Mouse (Mus musculus) gastrocnemius, adult 8-10 months (tissue): Measurements from ENCODE around the gene Hs6st3. TPM values are rescaled to one million over a fixed set of nuclear protein-coding genes. Genes with fewer than 3 reads are reported as not detected.

Experiments used
- DNase-seq, 2 experiments: peaks; one replicate each; pipeline ENCODE4 v3.0.0; 2022; ENCODE audit warnings: low spot score in 2 of 2
- total RNA-seq, 4 experiments: library from RNA; stranded (reverse); gene quantifications; 2 replicates each; pipeline ENCODE4 v1.2.4; 2022

Gene Hs6st3
- total RNA-seq = under 1 TPM in 1 of 4 experiments, not detected in 3; 0.27 TPM

DNA sequence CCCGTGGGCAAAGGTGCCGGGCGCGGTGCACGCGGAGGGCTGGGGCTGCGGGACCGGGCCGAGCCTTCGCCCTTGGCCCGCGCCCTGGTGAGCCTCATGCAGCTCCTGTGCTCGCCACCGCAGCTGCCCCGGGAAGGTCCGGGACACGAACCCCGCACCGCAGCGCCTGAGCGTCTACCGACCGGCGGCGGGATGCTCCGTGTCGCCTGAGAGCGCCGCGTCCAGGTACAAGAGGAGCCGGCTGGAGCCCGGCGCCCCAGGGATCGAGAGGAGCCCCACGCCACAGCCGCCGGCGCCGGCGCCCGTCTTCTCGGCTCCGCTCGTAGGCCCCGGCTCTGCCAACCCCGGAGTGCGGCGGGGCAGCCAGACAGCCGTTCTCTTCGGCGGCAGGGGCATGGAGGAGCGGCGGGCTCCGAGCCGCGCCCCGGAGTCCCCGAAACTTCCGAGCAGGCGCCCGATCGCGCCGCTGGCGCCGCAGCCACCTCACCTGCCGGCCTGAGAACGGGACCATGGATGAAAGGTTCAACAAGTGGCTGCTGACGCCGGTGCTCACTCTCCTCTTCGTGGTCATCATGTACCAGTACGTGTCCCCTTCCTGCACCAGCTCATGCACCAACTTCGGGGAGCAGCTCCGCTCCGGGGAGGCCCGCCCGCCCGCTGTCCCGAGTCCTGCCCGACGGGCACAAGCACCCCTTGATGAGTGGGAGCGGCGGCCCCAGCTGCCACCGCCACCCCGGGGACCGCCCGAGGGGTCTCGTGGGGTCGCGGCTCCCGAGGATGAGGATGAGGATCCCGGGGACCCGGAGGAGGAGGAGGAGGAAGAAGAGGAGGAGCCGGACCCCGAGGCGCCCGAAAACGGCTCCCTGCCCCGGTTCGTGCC, at the start of gene Hs6st3:
Gene Hs6st3 (plus strand): TSS at position 436 of the 880 bp plus-strand sequence.
- DNase-seq = no peak

- peak; percentile 61 to 65 for DNase-seq
Measured at GRCm38 (mm10) chr14:119098851-119099569, 39.1 kb upstream of the Hs6st3 start, which contains the start of gene Uggt2. Gene Uggt2 (minus strand): TSS chr14:119099430.

DNA sequence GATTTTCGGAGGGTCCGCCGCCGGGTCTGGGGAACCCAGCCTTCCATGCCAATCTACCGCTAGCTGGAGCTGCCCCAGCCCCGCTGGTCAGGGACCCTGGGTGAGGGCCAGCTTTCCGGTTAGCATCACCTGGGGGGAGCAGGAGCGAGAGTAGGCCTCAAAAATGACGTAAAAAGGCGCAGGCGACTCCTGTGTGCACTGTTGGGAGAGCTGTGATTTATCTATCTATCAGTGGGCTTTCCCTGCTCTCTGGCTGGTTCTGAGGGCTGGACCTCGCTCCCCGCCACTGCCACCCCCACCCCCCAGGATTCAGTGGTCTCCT, 38.6 kb upstream of the Hs6st3 start:
- DNase-seq = no peak

DNA sequence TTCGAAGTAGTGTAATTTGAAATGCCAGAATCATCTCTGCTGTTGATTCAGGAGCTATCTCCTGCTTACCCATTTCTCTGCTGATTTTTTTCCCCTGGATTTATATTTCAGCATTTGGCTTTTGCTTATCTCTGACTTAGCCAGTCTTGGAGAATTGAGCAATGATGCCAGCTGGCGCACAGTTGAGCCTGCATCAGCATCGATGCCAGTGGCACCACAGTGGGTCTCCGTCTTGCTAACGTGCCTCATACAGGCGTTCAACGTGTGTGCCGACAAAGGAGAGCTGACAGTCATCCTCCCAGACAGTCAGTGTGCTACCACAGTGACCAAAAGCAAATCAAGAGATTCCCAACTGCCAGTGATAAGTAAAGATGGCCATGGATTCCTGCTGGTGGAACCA, 30.6 kb upstream of the Hs6st3 start:
- no peak for DNase-seq

GRCm38 (mm10) chr14:119108776-119109301, 29.3 kb upstream of the Hs6st3 start:
- DNase-seq = no peak

- no peak for DNase-seq
Measured at GRCm38 (mm10) chr14:119109776-119110218, 28.3 kb upstream of the Hs6st3 start.

- DNase-seq = no peak
Measured at GRCm38 (mm10) chr14:119112558-119112957, 25.6 kb upstream of the Hs6st3 start.

GRCm38 (mm10) chr14:119123582-119123981, 14.6 kb upstream of the Hs6st3 start:
- no peak for DNase-seq

DNA sequence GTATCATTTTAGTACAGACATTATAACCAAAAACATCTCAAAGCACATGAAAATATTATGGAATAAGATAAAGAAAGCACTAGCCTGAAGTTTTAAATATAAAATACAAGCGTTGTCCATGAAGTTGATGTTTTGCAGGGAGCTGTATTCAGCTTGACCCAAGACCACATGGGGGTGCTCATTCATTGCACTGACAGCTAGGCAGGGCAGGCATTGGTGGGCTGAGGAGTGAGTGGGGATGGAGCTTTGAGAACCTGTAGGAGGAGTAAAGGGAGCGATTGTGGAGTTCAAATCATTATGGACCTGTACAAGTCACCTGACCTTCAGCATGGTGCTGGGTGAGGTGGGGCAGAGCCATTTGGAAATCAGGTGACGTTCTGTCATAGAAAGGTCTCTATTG, 14.1 kb upstream of the Hs6st3 start:
- DNase-seq = no peak

- DNase-seq = no peak
Measured at GRCm38 (mm10) chr14:119125840-119126239, 12.3 kb upstream of the Hs6st3 start.

DNA sequence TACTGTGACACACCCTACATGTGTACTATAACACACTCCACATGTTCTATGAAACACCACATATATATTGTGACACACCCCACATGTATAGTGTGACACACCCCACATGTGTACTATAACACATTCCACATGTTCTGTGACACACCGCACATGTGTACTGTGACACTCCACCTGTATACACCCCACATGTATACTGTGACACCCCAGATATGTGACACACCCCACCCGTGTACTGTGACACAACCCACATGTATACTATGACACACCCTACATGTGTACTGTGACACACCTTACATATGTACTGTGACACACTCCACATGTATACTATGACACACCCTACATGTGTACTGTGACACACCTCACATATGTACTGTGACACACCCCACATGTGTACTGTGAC, 10.8 kb upstream of the Hs6st3 start:
- DNase-seq = no peak

DNA sequence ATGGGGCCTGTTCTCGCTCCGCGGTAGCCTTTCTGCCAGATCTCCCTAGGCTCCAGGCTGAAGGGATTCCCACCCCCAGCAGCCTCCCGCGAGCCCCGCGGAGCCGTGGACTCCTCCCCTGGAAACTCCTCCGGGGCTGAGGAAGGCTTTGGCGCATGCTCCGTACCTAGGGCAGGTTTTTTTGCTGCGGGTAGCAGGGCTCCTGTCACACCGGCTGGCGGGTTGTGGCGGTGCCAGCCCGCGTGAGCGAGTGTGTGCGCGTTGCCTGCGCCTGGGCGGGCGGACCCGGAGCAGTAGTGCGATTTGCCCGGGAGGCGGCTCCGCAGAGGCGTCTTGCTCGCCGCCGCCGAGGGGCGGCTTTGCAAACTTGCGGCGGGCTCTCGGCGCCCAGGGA, 632 bp upstream of the Hs6st3 start:
- peak in 1 of 2 experiments; percentile 6 for DNase-seq

- DNase-seq = no peak
Measured at GRCm38 (mm10) chr14:119138786-119139100, 602 bp downstream of the Hs6st3 start.

GRCm38 (mm10) chr14:119139381-119139950, 1.3 kb downstream of the Hs6st3 start:
- no peak for DNase-seq

GRCm38 (mm10) chr14:119153088-119153487, 14.9 kb downstream of the Hs6st3 start:
- DNase-seq = no peak

DNA sequence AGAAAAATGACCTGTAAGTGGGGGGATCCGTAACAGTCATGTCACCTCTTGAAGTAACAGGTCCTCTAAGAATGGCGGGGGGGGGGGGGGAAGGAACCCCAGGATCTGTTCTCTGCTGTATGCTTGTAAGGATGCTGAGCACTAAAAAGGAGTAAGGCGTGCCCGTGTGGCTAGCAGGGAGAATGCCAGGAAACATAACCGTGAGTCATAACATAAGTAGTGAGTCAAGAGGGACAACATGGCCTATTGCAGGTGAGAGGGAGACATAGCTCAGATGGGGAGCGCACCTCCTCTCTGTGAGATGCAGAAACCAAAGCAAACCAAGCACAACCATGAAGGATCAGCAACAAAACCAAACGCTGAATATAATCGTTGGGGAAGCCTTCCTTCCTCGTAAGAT, 55.8 kb downstream of the Hs6st3 start:
- DNase-seq = no peak

DNA sequence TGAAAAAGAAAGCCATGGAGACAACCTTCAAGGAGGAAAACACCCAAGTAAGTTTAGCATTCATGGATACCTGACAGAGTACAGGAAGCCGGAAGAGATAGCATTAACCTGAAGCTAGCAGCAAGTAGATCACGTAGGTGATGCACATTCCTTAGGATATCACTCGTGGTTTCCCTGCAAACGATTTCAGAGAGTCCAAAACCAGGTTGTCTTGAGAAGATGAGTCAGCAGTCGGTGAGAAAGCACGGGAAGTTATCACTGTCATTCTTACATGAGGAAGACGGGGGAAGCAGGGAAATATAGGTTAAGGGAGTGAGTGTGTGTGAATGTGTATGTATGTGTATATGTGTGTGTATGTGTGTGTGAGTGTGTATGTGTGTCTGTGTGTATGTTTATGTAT, 65.4 kb downstream of the Hs6st3 start:
- no peak for DNase-seq

- DNase-seq = no peak
Measured at GRCm38 (mm10) chr14:119215576-119216309, 77.6 kb downstream of the Hs6st3 start.

- no peak for DNase-seq
Measured at GRCm38 (mm10) chr14:119227709-119228338, 89.7 kb downstream of the Hs6st3 start.

GRCm38 (mm10) chr14:119233598-119233997, 95.5 kb downstream of the Hs6st3 start:
- DNase-seq = no peak

DNA sequence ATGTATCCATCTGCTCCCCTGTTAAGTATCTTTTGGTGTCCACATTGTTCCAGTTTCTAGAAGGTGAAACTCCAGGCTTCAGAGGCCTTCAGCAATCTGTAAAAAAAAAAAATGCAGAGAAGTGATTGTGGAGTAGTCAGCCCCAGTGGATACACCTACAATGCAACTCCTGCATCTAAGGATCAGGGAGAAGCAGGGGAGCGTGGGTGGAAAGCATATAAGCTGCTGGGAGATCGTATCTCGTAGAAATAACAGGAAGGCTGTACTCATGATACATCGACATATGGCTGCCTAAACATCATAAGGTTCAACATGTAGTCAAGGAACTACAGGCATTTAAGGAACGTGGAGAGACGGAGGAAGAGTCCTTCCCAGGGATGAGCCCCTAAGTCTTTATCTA, 109.0 kb downstream of the Hs6st3 start:
- no peak for DNase-seq
